Mouse (Mus musculus): Measurements from ENCODE around the gene Dpagt1. TPM values are rescaled to one million over a fixed set of nuclear protein-coding genes. Genes with fewer than 3 reads are reported as not detected.

Dpagt1 gene
- total and polyA plus RNA-seq, 3 experiments, result 14.9 to 43.5 TPM; not detected in 1

GRCm38 (mm10) chr9:44307248-44307647 is 18.6 kb upstream of the Dpagt1 start:
- H3K9me3 ChIP-seq (replicated peaks; ENCODE audit: insufficient read depth, low read length), result no peaks in the 10 kb centered on the region
- no peak for DNase-seq (ENCODE audit: low read depth, low spot score)
- no peak overlapping the region for H3K27ac ChIP-seq (ENCODE audit: control insufficient read depth, low read depth, low read length)
- H3K27me3 ChIP-seq (ENCODE audit: control insufficient read depth in 1 of 2, insufficient read depth in 2 of 2, low read length in 2 of 2), result no peaks in the 10 kb centered on the region
- TF ChIP-seq UBTF (IDR thresholded peaks at IDR 0.05; ENCODE audit: borderline replicate concordance, insufficient read depth, low read depth, low read length) (no peak), GATA1 (IDR thresholded peaks at IDR 0.05; ENCODE audit: low read depth, low read length) (no peak), KAT2A (conservative IDR thresholded peaks at IDR 0.05; ENCODE audit: low read depth, low read length) (no peak), POLR2A (IDR thresholded peaks at IDR 0.05; ENCODE audit: control insufficient read depth in 1 of 2, insufficient read depth in 1 of 2, low read depth in 1 of 2, low read length in 2 of 2, poor library complexity in 1 of 2) (no peak), MEF2A (IDR thresholded peaks at IDR 0.05; ENCODE audit: extremely low read depth, insufficient replicate concordance, low read depth, low read length, poor library complexity, severe bottlenecking) (no peak), USF2 (IDR thresholded peaks at IDR 0.05; ENCODE audit: borderline replicate concordance in 1 of 2, insufficient read depth in 1 of 2, low read depth in 1 of 2, low read length in 2 of 2) (no peak), NELFE (IDR thresholded peaks at IDR 0.05; ENCODE audit: low read depth, low read length) (no peak), JUND (IDR thresholded peaks at IDR 0.05; ENCODE audit: low read depth, low read length) (no peak), TBP (IDR thresholded peaks at IDR 0.05; ENCODE audit: low read depth, low read length) (no peak), MAX (IDR thresholded peaks at IDR 0.05; ENCODE audit: low read length) (no peak)
- H3K4me3 ChIP-seq (ENCODE audit: control insufficient read depth in 1 of 2, insufficient read depth in 1 of 2, low read depth in 2 of 2, low read length in 2 of 2), result no peak overlapping the region
- H3K79me2 ChIP-seq (ENCODE audit: control insufficient read depth, insufficient read depth, low read length, poor library complexity), result peaks cover 14% of the 10 kb centered on the region
- peaks cover 0 to 9% of the 10 kb centered on the region in 2 experiments; a peak in 3 of 4 replicates for H3K36me3 ChIP-seq (ENCODE audit: control insufficient read depth in 1 of 2, insufficient read depth in 2 of 2, low read length in 2 of 2)
- H3K9ac ChIP-seq (ENCODE audit: control insufficient read depth, low read depth, low read length, poor library complexity, severe bottlenecking), result no peak overlapping the region
- peaks cover 0 to 8% of the 10 kb centered on the region in 2 experiments; a peak in 2 of 4 replicates for H3K4me1 ChIP-seq (ENCODE audit: control insufficient read depth in 1 of 2, insufficient read depth in 2 of 2, low read length in 2 of 2)

DNA sequence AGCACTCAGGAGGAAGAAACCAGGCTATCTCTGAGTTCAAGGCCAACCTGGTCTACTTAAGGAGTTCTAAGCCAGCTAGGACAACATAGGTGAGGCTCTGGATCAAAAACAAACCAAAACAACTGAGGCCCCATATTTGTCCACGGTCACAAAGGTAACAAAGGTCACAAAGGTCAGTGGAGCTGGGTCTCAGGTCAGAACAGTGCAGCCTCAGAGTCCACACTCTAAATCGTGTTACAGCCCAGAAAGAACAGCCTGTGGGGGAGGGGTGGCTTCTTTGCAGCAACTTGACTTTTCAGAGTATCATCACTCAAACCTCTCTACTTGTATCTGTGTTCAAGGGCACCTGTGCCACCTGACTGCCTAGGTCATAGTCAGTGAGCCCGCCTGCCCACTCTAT is 16.1 kb upstream of the Dpagt1 start:
- Histone ChIP-seq H3K36me3 (ENCODE audit: control insufficient read depth in 1 of 2, insufficient read depth in 2 of 2, low read length in 2 of 2) (no peaks in the 10 kb centered on the region), H3K4me3 (ENCODE audit: control insufficient read depth in 1 of 2, insufficient read depth in 1 of 2, low read depth in 2 of 2, low read length in 2 of 2) (no peak overlapping the region), H3K27me3 (ENCODE audit: control insufficient read depth in 1 of 2, insufficient read depth in 2 of 2, low read length in 2 of 2) (no peaks in the 10 kb centered on the region), H3K4me1 (ENCODE audit: control insufficient read depth in 1 of 2, insufficient read depth in 2 of 2, low read length in 2 of 2) (peaks cover 0 to 5% of the 10 kb centered on the region in 2 experiments; a peak in 2 of 4 replicates), H3K9ac (ENCODE audit: control insufficient read depth, low read depth, low read length, poor library complexity, severe bottlenecking) (no peak overlapping the region), H3K79me2 (ENCODE audit: control insufficient read depth, insufficient read depth, low read length, poor library complexity) (peaks cover 6% of the 10 kb centered on the region), H3K9me3 (replicated peaks; ENCODE audit: insufficient read depth, low read length) (no peaks in the 10 kb centered on the region), H3K27ac (ENCODE audit: control insufficient read depth, low read depth, low read length) (no peak overlapping the region)
- no peak for DNase-seq (ENCODE audit: low read depth, low spot score)
- no peak for TF ChIP-seq HCFC1 (IDR thresholded peaks at IDR 0.05; ENCODE audit: low read depth, low read length)
- no peak for TF ChIP-seq ZMIZ1 (IDR thresholded peaks at IDR 0.05; ENCODE audit: low read depth, low read length)
- TF ChIP-seq TCF12 (IDR thresholded peaks at IDR 0.05; ENCODE audit: low read depth, low read length), result no peak
- TF ChIP-seq POLR2AphosphoS2 (IDR thresholded peaks at IDR 0.05; ENCODE audit: low read length), result no peak
- no peak for TF ChIP-seq NELFE (IDR thresholded peaks at IDR 0.05; ENCODE audit: low read depth, low read length)
- no peak for TF ChIP-seq CHD1 (IDR thresholded peaks at IDR 0.05; ENCODE audit: low read depth, low read length)
- TF ChIP-seq RAD21 (IDR thresholded peaks at IDR 0.05; ENCODE audit: low read depth, low read length), result no peak
- TF ChIP-seq POLR2A (IDR thresholded peaks at IDR 0.05; ENCODE audit: control insufficient read depth in 1 of 2, insufficient read depth in 1 of 2, low read depth in 1 of 2, low read length in 2 of 2, poor library complexity in 1 of 2), result no peak
- TF ChIP-seq SIN3A (IDR thresholded peaks at IDR 0.05; ENCODE audit: low read length), result no peak
- no peak for TF ChIP-seq BHLHE40 (IDR thresholded peaks at IDR 0.05; ENCODE audit: borderline replicate concordance, low read depth, low read length)
- no peak for TF ChIP-seq MAX (IDR thresholded peaks at IDR 0.05; ENCODE audit: low read length)
- no peak for TF ChIP-seq MYC (IDR thresholded peaks at IDR 0.05; ENCODE audit: low read depth, low read length)
- TF ChIP-seq EP300 (IDR thresholded peaks at IDR 0.05; ENCODE audit: low read depth in 1 of 2, low read length in 2 of 2), result no peak
- TF ChIP-seq MEF2A (IDR thresholded peaks at IDR 0.05; ENCODE audit: extremely low read depth, insufficient replicate concordance, low read depth, low read length, poor library complexity, severe bottlenecking), result no peak
- no peak for TF ChIP-seq TBP (IDR thresholded peaks at IDR 0.05; ENCODE audit: low read depth, low read length)
- no peak for TF ChIP-seq ZNF384 (IDR thresholded peaks at IDR 0.05; ENCODE audit: low read depth, low read length)
- no peak for TF ChIP-seq KAT2A (conservative IDR thresholded peaks at IDR 0.05; ENCODE audit: low read depth, low read length)
